Mouse (Mus musculus) CH12F3 (cell line): ENCODE measurements around the gene Ccdc54.

Source experiments
- in situ Hi-C: fragments of 300-500 bp; cut with MboI; formaldehyde crosslinking; loops from 2 replicates; pipeline ENCODE4 v1.14.3; 2020; ENCODE audit warnings: low sequenced_read_pairs

Gene Ccdc54

GRCm38 (mm10) chr16:50550927-50551326 is 40.0 kb downstream of the Ccdc54 start:
- in situ Hi-C loops: no loop called here

GRCm38 (mm10) chr16:50542554-50543333 is 48.2 kb downstream of the Ccdc54 start:
- in situ Hi-C loops: no loop called here
